Mouse (Mus musculus): Measurements from ENCODE around the gene Farp1.

Farp1 gene

DNA sequence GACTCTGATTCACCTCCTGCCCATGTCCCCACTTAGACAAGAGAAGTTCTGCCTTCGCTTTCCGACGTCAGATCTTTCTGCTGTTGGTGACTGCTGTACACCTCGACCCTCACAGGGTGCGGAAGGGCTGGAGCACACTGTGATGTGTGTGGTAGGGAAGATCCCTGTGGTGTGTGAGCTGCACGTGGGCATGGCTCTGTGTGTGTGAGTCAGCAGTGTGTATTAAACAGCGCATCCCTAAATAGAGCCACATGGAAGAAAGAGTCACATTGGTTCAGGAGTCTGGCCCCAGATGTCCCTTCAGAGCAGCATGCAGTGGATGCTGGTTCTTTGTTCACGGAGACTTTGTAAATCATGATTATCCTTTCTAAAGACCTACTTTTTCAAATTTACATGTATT is 196.2 kb downstream of the Farp1 start:
- no peak for DNase-seq

DNA sequence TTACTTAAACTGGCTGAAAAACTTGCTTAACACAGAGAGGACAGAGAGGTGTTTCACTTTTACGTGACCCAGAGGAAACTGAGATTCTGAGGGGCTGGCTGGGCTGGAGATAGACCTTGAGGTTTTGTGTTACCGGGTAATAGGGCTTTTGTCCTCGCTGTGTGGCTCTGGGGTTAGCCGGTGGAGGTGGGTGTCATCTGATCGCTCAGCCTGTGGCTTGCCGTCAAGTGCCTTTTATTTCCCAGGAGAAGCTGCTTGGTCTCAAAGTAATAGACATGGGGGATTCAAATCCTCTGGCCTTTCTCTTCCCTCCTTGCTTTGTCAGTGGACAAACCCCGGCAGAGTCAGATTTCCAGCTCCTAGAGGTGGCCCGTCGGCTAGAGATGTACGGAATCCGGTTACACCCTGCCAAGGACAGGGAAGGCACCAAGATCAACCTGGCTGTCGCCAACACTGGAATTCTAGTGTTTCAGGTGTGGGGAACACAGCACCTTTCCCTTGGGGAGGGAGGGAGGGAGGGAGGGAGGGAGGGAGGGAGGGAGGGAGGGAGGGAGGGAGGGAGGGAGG is 199.8 kb downstream of the Farp1 start:
- DNase-seq, result no peak

DNA sequence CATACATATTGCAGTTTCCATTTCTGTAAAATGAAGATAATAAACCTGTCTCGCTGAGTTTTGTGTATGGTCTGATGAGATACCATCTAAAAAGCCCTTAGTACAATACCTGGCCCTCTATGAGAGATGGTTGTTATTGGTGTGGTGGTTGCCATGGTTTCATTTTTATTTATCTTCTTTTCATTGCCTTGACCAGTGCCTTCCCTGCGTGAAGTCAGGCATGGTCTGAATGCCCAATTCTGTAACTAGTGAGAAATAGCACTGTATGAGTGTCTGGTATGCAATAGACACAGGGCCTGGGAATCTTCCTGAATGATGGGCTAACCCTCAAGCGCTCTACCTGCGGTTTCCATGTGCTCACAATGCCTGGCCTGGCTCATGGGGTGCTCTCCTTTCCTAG is 201.7 kb downstream of the Farp1 start:
- no peak for DNase-seq

DNA sequence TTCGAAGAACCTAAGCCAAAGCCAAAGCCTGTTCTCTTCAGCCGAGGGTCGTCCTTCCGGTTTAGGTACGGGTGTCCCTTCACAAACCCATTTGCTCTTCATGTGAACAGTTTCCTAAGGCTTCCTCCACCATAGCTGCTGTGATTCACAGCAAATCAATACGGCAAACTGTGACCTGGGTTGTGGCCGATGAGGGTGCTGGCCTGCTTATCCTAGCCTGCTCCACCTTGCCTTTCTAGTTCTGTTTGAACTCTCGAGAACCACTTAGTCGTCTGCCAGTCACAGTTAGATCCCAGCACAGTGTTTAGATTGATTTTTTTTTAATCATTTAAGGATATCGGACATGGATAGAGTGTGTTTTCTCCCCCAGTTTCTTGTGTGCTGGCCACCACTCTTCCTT is 203.7 kb downstream of the Farp1 start:
- no peak for DNase-seq

DNA sequence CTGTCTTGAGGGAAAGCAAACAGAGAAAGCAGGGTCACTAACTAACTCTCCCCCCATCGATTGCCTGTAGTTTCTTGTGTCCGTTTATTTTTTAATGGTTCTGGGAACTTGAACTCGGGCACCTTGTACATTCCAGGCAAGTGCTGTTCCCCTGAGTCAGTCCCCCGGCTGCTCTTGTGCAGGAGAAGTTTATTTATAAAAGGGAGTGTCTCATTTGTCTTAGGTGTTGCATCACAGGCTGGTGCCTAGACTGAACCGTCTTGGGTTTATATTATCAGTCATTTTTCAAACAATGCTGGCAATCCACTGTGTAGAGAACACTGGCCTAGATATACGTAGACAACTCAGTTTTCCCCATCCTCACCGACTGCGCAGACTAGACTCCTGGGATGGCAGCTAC is 204.4 kb downstream of the Farp1 start:
- DNase-seq, result no peak

DNA sequence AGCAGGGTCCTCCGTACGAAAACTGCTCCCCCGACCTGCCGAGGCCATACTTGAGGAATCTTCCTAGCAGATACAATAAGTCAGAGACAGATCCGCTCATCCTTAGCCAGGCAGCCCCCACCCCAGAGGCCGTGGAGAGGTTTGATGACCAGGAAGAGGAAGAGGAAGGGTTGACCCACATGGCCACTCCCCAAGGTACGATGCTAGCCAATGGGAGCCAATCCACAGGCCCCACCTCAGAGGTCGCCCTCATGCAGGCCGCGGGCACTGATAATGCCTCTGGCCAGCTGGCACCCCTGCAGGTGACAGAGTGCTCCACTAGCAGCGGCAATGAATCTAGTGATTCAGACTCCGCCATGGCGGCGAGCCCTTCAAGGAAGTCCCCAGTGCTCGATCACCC is 209.1 kb downstream of the Farp1 start:
- DNase-seq, result no peak

DNA sequence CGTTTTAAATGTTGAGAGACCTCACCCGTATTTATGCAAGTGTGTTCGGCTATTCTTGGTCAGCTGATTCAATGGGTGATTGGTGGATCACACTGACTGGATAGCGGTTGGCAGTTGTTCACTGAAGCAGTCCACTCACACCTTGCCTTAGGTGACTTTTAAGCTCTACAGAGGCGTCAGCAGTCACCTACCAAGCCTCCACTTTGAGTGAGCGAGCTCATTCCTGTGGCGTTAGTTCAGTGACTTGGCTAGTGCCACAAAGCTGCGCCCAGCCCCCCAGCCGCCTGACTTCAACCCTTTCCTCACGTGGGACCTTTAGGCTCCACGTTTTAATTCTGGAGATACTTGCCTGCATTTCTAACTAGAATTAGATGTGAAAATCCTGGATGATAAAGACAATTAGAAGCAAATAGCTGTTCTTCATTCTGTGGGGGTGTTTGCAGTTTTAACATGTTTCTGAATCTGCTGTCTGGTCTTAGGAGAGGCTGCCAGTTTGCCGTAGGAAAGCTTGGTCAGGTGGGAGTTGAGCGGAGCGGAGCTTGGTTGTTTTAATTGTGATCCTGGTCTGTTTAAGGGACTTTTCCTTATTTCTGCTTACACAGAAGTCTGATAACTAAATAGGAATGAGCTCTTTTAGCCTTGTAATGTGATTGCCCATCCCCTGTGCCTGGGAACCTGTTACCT is 211.2 kb downstream of the Farp1 start:
- DNase-seq, result no peak

DNA sequence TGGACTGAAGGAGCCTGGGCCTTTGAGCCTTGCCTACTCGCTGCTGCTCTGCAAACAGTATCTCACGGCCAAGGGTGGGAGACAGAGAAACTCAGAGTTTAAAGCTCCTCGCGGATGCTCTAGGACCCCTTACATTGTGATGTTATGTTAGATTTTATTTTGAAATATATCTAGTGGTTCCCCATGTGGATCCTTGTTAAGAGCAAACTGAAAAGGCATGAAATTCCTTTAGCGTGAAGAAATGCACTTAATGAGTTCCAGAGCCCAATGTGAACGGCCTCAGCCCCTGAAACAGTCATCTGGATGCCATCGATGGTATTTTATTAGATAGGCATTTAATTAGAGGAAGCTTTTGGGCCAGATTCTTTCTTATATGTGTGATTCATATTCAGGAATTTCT is 212.3 kb downstream of the Farp1 start:
- no peak for DNase-seq

DNA sequence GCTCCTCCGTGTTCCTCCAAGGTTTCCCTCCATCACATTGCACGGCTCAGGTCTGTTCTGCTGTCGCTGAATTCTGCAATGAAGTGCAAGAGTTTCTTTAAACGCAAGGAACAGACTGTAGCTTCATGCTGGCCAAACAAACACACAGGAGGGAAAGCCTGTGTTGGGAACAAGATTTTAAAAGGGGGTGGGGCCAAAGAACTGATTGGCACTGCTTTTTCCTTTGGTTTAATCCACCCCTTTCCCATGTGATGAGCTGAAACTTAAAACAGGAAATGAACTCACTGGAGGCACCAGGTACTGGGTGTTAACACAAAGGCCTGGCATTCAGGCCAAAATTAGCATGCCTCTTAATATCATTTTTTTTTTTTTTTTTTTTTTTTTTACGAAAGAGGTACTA is 213.3 kb downstream of the Farp1 start:
- DNase-seq, result no peak

DNA sequence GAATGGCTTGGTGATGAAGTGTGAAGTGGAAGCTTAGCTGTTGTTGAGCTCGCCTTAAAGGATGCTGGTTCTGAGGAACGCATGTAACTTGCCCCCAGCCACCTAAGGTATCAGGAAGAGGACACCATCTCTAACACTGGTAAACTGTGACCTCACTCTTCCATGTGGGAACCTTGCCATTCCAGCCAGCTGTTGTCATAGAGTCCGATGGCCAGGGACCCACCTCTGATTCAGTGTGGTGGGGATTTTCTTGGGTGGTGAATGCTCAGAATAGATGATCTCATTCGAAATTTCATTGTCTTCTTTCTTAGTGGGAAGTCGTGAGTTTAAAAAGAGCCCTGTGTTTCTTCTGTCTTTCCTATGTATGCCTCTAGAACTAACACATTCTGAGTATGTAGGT is 216.1 kb downstream of the Farp1 start:
- DNase-seq, result no peak

DNA sequence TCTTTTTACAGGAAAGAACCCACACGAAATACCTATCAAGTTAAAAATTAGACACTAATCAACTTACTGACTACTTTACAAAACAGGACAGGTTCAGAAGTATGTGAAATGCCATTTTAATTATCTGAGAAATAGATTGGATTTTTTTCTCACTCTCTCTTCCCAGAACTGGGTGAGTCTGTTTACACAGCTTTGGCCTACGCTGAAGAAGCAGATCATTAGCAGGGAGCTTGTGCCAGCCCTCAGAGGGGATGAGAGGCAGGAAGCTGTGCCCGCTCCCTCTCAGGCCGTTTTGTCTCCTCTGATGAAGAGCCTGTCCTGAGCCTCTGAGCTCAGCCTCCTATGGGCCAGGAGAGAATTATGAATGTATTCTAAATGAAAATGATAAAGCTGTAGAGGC is 216.7 kb downstream of the Farp1 start:
- DNase-seq, result no peak

DNA sequence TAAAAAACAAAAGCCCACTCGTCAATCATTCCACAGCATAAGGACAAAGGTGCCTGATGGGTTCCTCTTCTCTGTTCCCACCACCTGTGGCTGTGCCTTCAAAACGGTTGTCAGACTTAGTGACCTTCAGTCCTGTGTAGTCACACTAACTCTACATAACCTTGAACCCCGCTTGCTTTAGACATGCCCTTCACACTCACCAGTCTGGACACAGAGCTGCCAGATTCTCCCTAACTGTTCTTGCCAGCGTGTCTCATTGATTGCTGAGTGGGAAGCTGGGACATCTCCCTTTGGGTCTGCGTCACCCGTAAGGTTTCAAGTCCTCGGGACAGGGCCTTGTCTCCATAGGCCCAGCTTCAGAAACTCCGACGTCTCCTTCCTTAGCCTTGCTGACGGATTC is 217.5 kb downstream of the Farp1 start:
- no peak for DNase-seq

DNA sequence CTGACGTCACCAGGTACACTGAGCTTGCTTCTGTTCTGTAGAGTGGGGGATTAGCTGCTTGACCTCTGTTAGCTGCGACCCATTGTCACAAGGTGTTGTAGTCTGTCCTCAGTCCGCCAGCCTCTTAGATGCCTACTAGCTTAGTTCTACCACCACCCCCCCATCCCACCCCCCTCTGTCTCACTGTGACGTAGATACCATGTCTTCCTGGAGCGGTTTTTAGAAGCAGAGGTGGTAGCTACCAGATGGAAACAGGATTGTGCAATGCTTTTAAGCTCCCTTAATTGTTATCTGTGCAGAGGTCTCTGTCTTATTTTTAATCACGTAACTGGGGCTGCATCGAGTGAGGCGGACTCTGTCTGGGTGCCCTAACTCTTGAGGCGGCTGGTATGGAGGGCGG is 219.9 kb downstream of the Farp1 start:
- no peak for DNase-seq

DNA sequence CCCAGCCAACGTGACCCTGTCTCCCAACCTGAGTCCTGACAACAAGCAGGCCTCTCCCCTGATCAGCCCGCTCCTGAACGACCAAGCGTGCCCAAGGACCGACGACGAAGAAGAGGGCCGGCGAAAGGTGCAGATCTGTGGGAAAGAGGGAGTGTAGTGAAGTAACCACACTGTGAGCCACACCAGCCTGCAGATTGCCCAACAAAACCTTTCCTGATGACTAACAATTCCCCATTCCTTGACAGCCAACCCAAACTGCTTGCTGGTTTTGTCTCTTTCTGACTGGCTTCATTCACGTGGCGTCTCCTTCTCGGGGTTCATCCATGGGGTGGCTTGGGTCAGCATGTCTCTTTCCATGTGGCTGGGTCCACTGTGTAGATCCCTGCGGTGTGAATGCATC is 220.5 kb downstream of the Farp1 start:
- DNase-seq, result no peak

DNA sequence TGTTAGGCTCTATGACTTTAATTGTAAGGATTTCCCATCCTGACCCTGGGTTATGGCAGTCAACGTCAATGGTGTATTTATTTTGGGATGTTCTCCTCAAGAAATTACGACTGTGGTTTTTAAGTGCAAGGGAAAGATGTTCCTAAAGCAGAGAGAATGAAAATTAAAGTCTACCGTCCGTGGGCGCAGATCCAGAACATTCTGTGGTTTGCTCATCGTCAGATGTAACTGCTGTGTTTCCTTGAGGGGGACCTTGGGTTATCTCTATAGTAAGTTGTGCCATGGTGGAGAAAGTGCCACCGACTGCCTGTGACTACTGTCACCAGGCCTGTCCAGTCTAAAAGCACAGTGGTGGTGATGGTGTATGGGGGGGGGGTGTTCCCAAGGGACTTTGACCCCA is 221.9 kb downstream of the Farp1 start:
- no peak for DNase-seq

DNA sequence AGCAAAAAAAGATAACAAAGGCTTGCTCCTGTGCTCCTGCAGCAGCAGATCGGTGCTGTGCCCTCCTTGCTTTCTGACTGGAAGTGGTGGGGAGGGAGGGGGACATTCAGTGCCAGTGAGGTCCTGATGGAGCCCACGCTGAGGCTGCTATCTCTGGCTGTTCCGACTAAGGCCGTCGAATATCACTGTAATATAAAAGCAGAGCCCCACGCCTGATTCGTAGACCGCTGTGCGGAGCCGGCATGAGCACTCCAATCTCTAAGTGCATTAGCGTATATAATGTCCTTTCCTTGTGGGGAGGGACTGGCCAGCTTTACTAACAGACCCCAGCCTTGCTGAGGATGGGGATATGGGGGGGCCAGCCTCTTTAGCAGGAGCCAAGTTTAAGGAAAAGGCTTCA is 224.3 kb downstream of the Farp1 start:
- DNase-seq, result no peak

DNA sequence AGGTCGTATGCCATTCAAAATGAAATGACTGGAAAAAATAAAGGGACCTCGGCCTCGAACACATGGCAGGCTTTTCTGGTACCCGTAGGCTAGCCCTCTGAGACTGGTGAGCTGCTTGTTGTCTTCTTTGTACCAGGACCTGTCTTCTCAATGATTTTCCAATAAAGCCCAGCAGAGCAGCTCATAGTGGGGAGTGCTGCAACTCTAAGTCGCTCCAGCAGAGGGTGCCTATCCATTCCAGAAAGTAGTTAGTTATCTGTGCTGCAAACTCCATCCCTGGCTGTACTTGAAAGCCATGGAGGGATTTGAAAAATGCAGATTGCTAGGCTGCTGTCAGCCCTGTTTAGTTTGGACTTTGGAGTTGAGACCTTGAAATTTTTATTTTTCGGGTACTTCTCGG is 224.8 kb downstream of the Farp1 start:
- no peak for DNase-seq

DNA sequence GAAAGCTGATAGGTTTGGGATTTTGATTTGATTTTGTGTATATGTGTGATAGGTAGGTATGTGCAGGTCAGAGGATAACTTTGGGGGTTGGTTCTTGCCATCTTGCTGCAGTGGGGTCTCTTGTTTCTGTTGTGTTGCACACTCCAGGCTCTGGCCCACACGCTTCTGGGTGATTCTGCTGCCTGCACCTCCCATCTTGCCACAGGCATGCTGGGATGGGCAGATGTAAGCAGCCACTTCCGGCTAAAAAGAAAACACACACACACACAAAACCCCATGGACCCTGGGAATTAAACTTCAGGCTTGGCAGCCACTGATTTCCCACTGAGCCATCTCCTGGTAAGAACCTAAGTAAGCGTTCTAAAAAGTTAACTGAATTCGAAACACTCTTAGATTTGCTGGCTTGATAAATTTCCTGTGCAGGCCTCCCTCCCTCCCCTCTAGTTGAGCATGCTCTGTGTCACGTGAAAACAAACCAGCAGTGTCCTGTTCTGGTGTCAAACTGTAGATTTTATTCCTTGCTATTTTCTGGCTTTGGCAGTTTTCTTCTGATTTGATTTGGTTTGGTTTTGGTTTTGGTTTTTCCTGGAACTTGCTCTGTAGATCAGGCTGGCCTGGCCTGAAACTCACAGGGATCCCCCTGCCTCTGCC is 226.4 kb downstream of the Farp1 start:
- no peak for DNase-seq

DNA sequence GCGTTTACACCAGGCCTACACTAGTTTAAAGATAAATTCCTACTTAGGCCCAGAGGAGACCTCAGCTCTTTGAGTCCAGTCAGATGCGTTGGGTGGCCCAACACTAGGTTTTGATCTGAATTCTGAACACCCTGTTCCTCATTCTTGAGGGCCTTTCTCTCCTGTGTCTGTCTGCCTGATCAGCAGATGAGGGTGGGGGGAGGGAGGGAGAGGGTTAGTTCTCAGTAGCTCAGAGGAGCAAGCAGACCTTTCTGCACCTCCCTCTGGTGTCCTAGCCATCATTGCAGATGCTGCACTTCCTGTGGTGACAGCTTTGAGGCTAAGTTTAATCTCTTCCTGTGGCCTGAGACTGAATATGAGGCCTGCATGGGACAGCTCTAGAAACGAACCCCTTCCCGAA is 227.6 kb downstream of the Farp1 start:
- no peak for DNase-seq

DNA sequence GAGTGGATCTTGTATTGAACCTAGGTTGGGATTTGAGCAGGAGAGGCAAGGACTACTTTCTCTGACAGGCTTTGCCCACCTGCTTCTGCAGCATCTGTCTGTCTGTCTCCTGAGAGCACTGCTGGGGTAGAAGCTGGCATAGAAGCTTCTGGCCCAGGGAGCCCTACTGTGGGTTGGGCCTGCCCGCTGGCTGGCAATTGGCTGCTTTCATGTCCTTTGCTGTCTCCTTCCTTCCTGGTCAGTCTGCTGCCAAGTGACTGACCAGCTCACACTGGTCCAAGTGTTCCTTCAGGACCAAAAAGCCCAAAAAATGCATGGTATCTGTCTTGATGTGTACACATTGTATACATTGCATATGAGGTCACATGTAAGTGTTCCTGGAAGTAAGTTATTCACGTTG is 228.9 kb downstream of the Farp1 start:
- no peak for DNase-seq

DNA sequence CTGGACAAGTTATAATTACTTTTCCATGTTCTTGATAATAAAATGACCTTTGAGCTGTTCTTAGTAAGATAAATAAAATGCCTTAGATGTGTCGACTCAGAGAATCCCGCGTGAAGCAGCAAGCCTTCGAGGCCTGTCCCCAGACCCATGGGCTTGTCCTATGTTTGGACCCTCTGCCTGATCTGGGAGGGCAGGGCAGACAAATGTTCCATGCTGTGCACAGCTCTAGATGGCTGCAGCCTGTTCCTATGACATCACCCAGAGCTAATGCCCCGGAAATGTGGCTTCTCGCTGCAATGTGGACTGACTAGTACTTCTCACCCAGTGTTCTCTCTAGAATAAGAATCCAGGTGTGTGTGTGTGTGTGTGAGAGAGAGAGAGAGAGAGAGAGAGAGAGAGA is 229.5 kb downstream of the Farp1 start:
- DNase-seq, result no peak

DNA sequence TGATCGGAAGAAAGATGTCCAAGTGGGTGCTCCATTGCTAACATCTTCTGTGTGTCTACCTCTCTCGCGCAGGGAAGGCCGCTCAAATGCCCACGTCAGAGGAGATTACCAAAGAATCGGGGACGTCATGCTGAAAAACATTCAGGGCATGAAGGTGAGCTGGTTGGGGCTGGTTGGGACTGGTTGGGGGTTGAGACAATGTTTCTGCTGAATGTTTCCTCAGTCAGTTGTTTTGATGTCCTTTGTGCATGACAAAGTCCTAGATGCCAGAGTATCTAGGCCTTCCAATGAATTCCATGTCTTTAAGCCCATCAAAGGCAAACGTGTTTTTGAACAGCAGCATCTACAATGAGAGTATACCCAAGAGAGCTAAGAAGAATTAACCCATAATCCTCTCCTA is 232.8 kb downstream of the Farp1 start:
- no peak for DNase-seq

DNA sequence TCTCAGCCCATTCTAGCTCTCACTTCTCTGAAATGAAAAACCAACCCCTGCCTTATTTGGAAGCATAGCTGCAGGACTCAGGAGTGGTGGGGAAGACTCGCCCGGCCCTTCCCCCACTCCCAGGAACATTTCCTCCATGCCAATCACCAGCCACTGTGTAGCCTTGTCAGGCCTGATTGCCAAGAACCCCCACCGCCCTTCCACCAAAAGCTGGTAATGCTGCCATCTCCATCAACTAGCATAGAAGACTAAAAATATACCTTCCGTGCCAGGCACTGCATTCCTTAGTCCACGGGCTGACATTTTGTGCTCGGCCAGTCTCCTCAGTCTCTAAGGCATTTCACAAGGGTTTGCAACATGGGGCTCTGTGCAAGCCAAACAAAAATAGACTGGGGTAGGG is 235.5 kb downstream of the Farp1 start:
- no peak for DNase-seq

DNA sequence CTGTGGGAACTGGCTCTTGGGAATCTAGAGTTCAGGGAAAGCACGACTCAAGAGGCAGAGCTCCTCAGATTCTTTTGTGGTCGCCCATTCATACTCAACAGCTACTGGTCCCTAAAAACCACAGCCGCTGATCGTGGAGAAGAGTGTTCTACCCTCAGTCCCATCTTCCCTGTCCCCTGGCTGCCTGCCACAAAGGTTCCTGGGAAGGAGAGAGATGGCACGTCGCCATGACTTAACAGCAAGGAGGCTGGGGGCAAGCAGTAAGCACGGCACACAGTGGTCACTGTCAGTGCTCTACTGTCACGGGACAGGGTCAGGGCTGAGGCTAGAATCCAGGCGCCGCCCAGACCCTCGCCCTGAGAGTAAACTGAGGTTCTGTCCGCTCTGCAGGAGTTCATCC is 240.0 kb downstream of the Farp1 start:
- no peak for DNase-seq

DNA sequence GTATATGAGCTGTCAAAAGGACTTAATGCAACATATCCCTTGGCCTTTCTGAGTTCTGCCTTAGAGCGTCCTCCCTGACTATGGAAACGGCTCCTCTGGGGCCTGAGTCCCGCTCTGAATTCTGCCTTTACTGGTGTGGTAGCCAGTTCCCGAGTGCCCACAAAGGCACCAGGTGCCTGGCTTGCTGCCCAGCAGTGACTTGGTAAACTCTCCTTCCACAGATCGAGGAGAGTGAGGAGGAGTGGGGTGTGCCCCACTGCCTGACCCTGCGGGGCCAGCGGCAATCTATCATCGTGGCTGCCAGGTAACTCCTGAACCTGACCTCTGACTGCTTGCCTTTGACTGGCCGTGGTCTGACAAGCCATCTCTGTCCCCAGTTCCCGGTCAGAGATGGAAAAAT is 241.0 kb downstream of the Farp1 start:
- no peak for DNase-seq

All from cerebellum, adult 9-11 months (tissue).